Mouse (Mus musculus): ENCODE measurements around the gene Nfe2l1. TPM values are rescaled to one million over a fixed set of nuclear protein-coding genes. Genes with fewer than 3 reads are reported as not detected.
A peak's percentile ranks its signal among the peaks of the same experiment; 100 is the strongest.
"Not testable (repeated sequence)": the region's sequence is repeated elsewhere in the genome, so short reads cannot be mapped to it uniquely, and the experiment has no call there.

Gene Nfe2l1
- total RNA-seq, 2 experiments from 2014 or later, result 374 to 411 TPM

DNA sequence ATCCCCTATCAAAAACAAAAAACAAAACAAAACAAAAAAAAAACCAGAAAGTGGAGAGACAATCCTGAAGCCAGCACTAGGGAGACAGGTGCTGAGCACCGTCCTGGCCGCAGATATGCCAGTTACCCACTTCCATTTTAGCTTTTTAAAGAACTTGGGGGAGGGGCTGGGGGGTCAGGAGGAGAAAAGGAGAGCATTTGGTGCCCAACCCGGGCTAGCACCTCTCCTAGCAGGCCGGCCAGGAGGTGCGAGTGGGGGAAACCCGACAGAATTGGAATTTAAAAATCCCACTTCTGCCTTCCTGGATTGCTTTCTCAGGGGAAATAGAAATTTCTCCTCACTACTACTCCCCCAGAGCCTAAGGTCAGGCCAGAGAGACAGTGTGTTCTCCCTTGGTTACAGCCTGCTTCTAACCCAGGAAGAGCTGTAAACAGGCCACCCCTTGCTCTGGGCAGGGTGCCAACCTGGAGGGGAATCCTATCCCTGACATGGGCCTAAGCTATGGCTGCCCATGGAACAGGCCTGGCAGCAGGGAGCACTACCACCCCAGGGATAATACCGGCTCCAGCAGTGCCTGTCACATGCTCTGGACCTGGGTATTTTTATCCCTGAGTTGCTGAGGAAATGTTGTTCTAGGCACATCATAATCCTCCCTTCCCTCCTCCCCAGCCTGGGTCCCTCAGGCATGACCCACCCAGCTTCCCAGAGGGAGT, 4.8 kb downstream of the Nfe2l1 start:
- peak; percentile 76 to 88 for DNase-seq
- intact Hi-C loops (cut with DNase I), result no loop called here

DNA sequence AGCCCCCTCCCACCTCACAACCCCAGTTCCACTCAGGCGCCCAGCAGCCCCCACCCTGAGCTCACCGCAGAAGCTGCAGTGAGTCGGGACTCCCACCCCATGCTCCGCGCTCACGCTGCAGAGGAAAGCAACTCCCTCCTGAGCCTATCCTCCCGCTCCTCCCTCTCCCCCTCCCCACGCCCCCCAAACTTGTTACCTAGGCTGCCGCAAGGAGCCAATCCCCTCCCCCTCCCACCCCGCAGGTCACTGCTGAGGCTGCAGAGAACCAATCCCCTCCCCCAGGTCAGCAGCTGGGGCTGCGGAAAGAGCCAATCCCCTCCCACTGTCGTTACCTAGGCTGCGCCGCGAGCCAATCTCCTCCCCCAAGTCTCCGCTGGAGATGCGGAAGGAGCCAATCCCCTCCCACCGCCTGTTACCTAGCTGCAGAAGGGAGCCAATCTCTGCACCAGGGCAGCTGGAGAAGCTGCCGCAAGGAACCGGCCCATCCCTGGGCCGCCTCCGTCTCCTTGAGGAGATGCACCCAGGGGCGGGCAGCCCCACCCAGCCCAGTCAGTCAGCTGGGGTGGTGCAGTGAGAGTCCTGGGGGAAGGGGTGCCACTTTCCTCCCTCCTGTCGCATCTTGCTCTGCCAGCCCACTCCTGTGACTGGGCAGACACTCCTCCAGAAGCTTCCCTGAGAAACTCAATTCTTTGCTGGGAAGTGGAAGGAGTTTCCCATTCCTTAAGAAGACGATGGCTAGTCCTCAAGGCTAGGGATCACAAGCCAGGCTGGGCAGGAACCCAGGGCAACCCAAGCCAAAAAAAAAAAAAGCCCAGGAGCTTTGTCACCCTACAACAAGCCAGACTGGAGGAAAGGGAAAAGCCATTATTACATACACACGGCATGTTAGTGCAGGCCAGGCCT, 5.6 kb downstream of the Nfe2l1 start:
- intact Hi-C loops (cut with DNase I), result no loop called here
- peak; percentile 73 to 80 for DNase-seq

- intact Hi-C loops (cut with DNase I), result no loop called here
- peak in 1 of 2 experiments; percentile 21 for DNase-seq
Measured at GRCm38 (mm10) chr11:96823471-96823837, 6.3 kb downstream of the Nfe2l1 start.

DNA sequence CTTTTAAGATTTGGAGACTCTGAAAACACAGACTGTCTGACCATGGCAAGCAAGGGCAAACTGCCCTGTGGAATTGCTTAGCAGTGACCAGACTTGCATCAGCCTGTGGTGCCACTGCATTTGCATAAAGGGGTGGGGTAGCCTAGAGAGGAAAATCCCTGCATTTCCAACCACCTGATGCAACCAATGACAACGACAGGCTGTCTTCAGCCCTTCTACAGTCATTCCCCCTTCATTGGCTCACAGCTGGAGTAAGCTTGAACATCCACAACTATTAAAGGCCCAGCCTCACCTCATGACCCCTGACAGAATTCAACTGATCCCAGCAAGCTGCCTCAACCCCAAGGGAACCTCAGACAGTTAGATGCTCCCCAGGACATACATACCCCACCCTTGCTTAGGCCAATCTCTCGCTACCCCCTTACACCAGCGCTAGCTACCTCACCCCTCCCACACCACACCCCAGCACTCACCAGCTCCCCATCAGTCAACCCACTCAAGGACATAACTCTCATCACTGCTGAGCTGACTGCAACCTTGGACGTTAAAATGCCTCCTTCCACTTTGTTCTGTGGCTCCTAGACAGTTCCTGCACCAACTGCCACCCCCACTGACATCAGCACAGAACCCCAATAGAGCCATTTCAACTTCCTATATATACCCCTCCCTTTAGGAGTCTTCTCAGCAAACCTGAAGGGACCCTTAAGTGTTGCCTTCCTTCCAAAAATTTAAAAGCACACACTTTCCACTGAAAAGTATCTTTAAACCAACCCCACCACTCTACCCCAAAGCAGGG, 6.9 kb downstream of the Nfe2l1 start:
- DNase-seq, result no peak
- intact Hi-C loops (cut with DNase I), result no loop called here

GRCm38 (mm10) chr11:96821956-96822355, 7.8 kb downstream of the Nfe2l1 start:
- intact Hi-C loops (cut with DNase I), result no loop called here

GRCm38 (mm10) chr11:96818128-96818710, 11.5 kb downstream of the Nfe2l1 start:
- intact Hi-C loops (cut with DNase I), result no loop called here
- no peak for DNase-seq

More at GRCm38 (mm10) chr11:96821956-96822355, 7.8 kb downstream of the Nfe2l1 start:
- no peak for DNase-seq

DNA sequence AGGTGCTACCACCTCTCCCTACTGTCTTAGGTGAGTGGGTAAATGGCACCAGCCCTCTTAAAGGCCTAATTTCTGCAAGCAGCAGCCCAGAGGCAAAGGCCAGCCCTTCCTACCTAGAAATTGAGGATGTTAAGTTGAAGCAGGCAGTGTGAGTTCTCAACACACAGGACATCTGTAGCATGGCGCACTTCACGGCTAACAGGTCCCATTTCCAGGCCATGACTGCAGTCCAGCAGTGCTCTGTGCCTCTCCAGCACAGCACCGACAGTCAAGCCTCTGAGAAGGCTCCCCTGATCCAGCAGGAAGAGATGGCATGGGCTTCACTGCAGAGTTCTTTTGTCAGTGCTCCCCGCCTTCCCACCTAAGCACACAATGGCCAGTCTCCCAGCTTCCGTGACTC, 12.8 kb downstream of the Nfe2l1 start:
- DNase-seq, result no peak
- intact Hi-C loops (cut with DNase I), result no loop called here

DNA sequence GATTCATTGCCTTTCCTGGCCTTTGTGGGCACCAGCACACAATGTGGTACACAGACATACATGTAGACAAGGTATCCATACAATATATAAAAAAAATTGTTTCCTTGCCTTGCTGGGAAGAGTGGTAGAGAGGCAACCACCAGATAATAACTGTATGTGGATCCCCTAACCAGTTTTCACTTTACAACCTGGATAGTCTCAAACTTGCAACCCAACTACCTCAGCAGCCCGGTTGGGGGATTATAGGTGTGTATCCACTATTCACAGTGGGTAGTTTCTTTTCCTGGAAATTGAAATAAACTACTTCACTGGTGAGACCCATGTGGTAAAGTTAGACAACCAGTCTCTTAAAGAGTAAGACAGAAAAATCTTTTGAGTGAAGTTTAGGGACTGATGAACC, 13.3 kb downstream of the Nfe2l1 start:
- DNase-seq, result no peak
- intact Hi-C loops (cut with DNase I), result no loop called here

GRCm38 (mm10) chr11:96815895-96816294, 13.9 kb downstream of the Nfe2l1 start:
- DNase-seq, result no peak
- intact Hi-C loops (cut with DNase I), result no loop called here

GRCm38 (mm10) chr11:96814443-96814842, 15.3 kb downstream of the Nfe2l1 start:
- intact Hi-C loops (cut with DNase I), result no loop called here
- DNase-seq, result no peak

- DNase-seq, result no peak
- intact Hi-C loops (cut with DNase I), result no loop called here
Measured at GRCm38 (mm10) chr11:96813920-96814319, 15.8 kb downstream of the Nfe2l1 start.

- intact Hi-C loops (cut with DNase I), result no loop called here
- no peak for DNase-seq
Measured at GRCm38 (mm10) chr11:96813455-96813854, 16.3 kb downstream of the Nfe2l1 start.

- intact Hi-C loops (cut with DNase I); DNase-seq: not testable (repeated sequence)
Measured at GRCm38 (mm10) chr11:96811188-96811587, 18.6 kb downstream of the Nfe2l1 start.

GRCm38 (mm10) chr11:96809562-96810235, 20.1 kb downstream of the Nfe2l1 start:
- intact Hi-C loops (cut with DNase I), result no loop called here
- no peak for DNase-seq

GRCm38 (mm10) chr11:96808066-96808465, 21.7 kb downstream of the Nfe2l1 start:
- DNase-seq, result no peak
- intact Hi-C loops (cut with DNase I), result no loop called here

- intact Hi-C loops (cut with DNase I), result no loop called here
- no peak for DNase-seq
Measured at GRCm38 (mm10) chr11:96805606-96806005, 24.2 kb downstream of the Nfe2l1 start.

- intact Hi-C loops (cut with DNase I), result no loop called here
- DNase-seq, result no peak
Measured at GRCm38 (mm10) chr11:96799511-96799910, 30.3 kb downstream of the Nfe2l1 start.

GRCm38 (mm10) chr11:96796586-96796985, 33.2 kb downstream of the Nfe2l1 start:
- intact Hi-C loops (cut with DNase I), result no loop called here
- no peak for DNase-seq

DNA sequence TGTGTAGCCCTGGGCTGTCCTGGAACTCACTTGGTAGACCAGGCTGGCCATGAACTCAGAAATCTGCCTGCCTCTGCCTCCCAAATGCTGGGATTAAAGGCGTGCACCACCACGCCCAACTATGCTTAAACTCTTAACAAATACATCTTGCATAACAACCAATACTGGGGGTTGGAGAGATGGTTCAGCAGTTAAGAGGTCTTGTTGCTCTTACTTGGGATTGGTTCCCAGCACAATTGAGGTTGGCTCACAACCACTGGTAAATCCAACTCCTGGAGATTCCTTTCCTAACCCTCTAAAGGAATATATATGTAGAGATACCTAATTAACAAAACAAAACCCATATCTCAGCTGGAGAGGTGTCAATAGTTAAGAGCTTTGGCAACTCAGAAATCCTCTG, 33.7 kb downstream of the Nfe2l1 start:
- no peak for DNase-seq

DNA sequence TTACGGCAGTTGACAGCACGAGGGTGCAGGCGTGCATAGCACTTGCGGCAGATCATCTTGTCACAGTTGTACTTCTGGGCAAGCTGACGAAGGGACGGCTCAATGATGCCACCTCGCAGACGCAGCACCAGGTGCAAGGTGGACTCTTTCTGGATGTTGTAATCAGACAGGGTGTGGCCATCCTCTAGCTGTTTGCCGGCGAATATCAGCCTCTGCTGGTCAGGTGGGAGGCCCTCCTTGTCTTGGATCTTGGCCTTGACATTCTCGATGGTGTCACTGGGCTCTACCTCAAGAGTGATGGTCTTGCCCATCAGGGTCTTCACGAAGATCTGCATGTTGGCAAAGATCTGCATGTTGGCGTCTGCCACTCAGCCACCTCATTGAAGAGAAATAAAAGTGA, 34.3 kb downstream of the Nfe2l1 start:
- no peak for DNase-seq
- intact Hi-C loops (cut with DNase I), result no loop called here

More for the DNA sequence above, 33.7 kb downstream of the Nfe2l1 start:
- intact Hi-C loops (cut with DNase I), result no loop called here

All from gastrocnemius, postnatal 36 days (tissue).